Mouse (Mus musculus) embryonic fibroblast, embryonic 13.5 days (primary cell): ENCODE results near the gene Prrc2c. TPM values are rescaled to one million over a fixed set of nuclear protein-coding genes. Genes with fewer than 3 reads are reported as not detected.

Source experiments
- H3K27ac ChIP-seq: 2 replicates; pipeline ENCODE4 v1.5.1; 2012; ENCODE audit warnings: low read length, control low read depth, inconsistent platforms; ENCODE audit not compliant: insufficient read depth
- H3K4me1 ChIP-seq: 2 replicates; pipeline ENCODE4 v1.6.1; 2011; ENCODE audit warnings: low read length; ENCODE audit not compliant: control insufficient read depth, insufficient read depth
- H3K4me3 ChIP-seq: 2 replicates; pipeline ENCODE4 v1.5.1; 2011; ENCODE audit warnings: mild to moderate bottlenecking, control low read depth, low read length; ENCODE audit not compliant: insufficient read depth
- CTCF ChIP-seq: IDR thresholded peaks from 2 replicates; pipeline ENCODE4 v1.5.1; 2011; ENCODE audit warnings: mild to moderate bottlenecking, control low read depth, low read length, moderate library complexity, borderline replicate concordance; ENCODE audit not compliant: insufficient read depth
- POLR2A ChIP-seq: IDR thresholded peaks from 2 replicates; pipeline ENCODE4 v1.6.1; 2011; ENCODE audit warnings: low read depth, mild to moderate bottlenecking, control low read depth, low read length, moderate library complexity
- polyA plus RNA-seq: library from polyadenylated mRNA; stranded (reverse); fragments of >200 nt; gene quantifications from 2 replicates; pipeline ENCODE4 v1.2.4, GENCODE M21; 2011; ENCODE audit warnings: low read depth; ENCODE audit not compliant: missing spikeins, insufficient read length

The Prrc2c gene
- polyA plus RNA-seq, 1 experiment = 206 TPM

- no peak for TF ChIP-seq POLR2A
- TF ChIP-seq CTCF = no peak
- peak overlapping the region; percentile 90 for H3K4me3 ChIP-seq
- peaks cover 2% of the 10 kb centered on the region; the same call in 1 of the 2 replicates for H3K4me1 ChIP-seq
- peak overlapping the region; percentile 92 for H3K27ac ChIP-seq
Measured at GRCm38 (mm10) chr1:162739831-162740394, 443 bp downstream of the Prrc2c start.

- no peak for TF ChIP-seq CTCF
- no peak for TF ChIP-seq POLR2A
- Histone ChIP-seq H3K4me3 (peak overlapping the region; percentile 90), H3K27ac (peak overlapping the region; percentile 92), H3K4me1 (peaks cover 2% of the 10 kb centered on the region; the same call in 1 of the 2 replicates)
Measured at GRCm38 (mm10) chr1:162739406-162739805, 950 bp downstream of the Prrc2c start.

- H3K27ac ChIP-seq = no peak overlapping the region
- no peak for TF ChIP-seq POLR2A
- no peak for TF ChIP-seq CTCF
- H3K4me3 ChIP-seq = peak overlapping the region; percentile 90
- peaks cover 2% of the 10 kb centered on the region; the same call in 1 of the 2 replicates for H3K4me1 ChIP-seq
Measured at GRCm38 (mm10) chr1:162738472-162738871, 1.9 kb downstream of the Prrc2c start.

GRCm38 (mm10) chr1:162735084-162735483, 5.3 kb downstream of the Prrc2c start:
- H3K27ac ChIP-seq = no peak overlapping the region
- TF ChIP-seq CTCF = no peak
- TF ChIP-seq POLR2A = no peak
- no peak overlapping the region for H3K4me3 ChIP-seq
- H3K4me1 ChIP-seq = peaks cover 2% of the 10 kb centered on the region; the same call in 1 of the 2 replicates

DNA sequence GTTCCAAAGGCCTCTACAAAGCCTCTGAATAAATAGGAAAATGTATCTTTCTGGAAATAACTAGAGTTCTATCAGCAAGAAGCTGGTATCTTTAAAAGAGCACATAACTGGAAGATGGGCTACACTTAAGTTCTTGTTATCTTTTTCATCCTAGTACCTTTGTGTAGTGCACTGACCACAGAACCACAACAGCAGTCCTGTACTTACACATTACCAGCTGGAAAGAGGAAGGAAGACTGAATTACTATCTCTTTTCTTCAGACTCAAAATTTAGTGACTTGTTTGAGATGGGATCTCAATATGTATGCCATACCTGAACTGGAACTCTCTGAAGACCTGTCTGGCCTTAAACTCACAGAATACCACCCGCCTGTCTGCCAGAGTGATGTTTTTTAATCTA, 6.1 kb downstream of the Prrc2c start:
- TF ChIP-seq CTCF (no peak), POLR2A (no peak)
- no peak overlapping the region for H3K27ac ChIP-seq
- peaks cover 2% of the 10 kb centered on the region; the same call in 1 of the 2 replicates for H3K4me1 ChIP-seq
- no peak overlapping the region for H3K4me3 ChIP-seq

DNA sequence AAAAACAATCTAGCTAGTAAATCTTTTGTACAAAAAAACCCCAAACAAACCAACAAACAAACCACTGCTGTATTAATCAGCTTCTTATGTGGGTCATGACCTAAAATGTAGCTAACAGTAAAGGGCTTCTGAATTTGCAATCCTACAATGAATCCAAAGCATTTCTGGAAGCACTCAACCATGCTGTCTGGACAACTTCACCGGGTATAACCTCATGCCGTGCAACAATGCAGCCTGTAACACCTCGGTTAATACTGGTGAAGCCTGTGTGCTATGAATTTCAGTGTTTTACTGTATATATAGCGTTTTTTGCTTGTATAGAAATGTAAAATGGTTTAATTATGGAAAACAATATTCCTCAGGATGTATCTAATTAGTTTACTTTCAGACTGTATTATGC, 8.3 kb downstream of the Prrc2c start:
- no peak overlapping the region for H3K4me3 ChIP-seq
- peaks cover 2% of the 10 kb centered on the region; the same call in 1 of the 2 replicates for H3K4me1 ChIP-seq
- H3K27ac ChIP-seq = no peak overlapping the region
- TF ChIP-seq CTCF (no peak), POLR2A (no peak)

- no peak overlapping the region for H3K27ac ChIP-seq
- H3K4me1 ChIP-seq = no peaks in the 10 kb centered on the region
- H3K4me3 ChIP-seq = no peak overlapping the region
- TF ChIP-seq CTCF = no peak
- no peak for TF ChIP-seq POLR2A
Measured at GRCm38 (mm10) chr1:162729436-162729835, 10.9 kb downstream of the Prrc2c start.

DNA sequence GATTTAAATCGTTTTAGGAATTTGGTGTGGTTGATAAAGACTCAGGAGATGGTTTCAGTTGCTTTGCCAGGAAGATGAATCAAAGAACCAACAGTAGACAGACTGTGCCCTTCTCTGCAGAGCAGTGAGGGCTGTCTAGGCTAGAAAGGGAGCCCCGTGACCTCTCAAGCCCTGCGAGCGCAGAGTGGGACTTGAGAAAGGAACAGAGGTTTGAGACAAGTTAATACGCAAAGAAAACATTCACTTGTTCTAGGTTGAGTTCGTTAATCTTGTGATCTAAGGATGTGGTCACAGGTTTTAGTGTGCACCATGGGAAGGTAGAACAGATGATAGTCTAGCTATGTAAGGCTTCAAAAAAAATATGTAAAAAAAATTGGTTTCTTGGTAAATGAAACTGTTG, 12.4 kb downstream of the Prrc2c start:
- H3K27ac ChIP-seq = no peak overlapping the region
- no peaks in the 10 kb centered on the region for H3K4me1 ChIP-seq
- TF ChIP-seq CTCF = no peak
- TF ChIP-seq POLR2A = no peak

GRCm38 (mm10) chr1:162723610-162724009, 16.7 kb downstream of the Prrc2c start:
- Histone ChIP-seq H3K4me1 (no peaks in the 10 kb centered on the region), H3K27ac (no peak overlapping the region), H3K4me3 (no peak overlapping the region)
- no peak for TF ChIP-seq POLR2A
- no peak for TF ChIP-seq CTCF

More for the DNA sequence above, 12.4 kb downstream of the Prrc2c start:
- H3K4me3 ChIP-seq = no peak overlapping the region

GRCm38 (mm10) chr1:162720645-162721044, 19.7 kb downstream of the Prrc2c start:
- no peak overlapping the region for H3K27ac ChIP-seq
- no peak for TF ChIP-seq POLR2A
- TF ChIP-seq CTCF = no peak
- H3K4me3 ChIP-seq = no peak overlapping the region
- H3K4me1 ChIP-seq = no peaks in the 10 kb centered on the region

DNA sequence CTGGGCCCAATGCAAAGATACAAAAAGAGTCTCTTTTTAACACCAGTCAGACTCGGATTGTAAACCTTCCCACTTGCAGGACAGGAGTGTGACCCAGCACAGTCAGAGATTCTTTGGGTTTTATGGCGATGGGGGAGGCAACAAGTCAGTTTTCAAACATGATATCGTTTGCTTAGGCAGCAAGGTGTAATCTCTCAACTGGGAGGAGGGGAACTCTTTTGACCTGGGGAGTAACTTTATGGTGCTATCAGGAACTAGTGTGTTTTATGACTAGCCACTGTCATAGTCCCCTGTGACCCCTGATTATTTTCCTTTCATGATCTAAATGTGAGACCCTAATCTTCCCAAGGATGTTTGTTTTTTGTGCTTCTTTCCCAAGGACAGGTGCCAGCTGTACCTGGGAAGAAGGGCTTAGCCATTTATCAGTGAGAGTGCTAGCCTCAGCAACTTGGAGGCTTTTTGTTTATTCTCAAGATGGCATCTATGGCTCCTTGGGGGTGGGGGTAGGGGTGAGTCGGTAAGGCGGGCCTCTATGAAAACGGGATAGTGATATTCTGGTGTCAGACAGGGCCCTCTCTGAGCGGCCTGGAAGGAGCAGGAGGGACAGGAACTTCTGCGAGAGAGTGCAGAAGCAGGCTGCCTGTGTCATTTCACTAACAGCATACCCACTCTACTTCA, 39.8 kb downstream of the Prrc2c start:
- no peaks in the 10 kb centered on the region for H3K4me1 ChIP-seq
- no peak overlapping the region for H3K27ac ChIP-seq
- no peak overlapping the region for H3K4me3 ChIP-seq
- TF ChIP-seq POLR2A = no peak
- TF ChIP-seq CTCF = no peak
